Mouse (Mus musculus) ovary, postnatal 36 days (tissue): ENCODE measurements at regions not wholly inside any gene's neighbourhood (a gene's known extent, or its start where the extent isn't known, plus 50 kb on each side); places are given as distances from the start of the nearest gene placed in this dataset.

ENCODE experiments used
- DNase-seq: peaks from one replicate; pipeline ENCODE4 v3.0.0; 2022; ENCODE audit warnings: low spot score, mixed read lengths

DNA sequence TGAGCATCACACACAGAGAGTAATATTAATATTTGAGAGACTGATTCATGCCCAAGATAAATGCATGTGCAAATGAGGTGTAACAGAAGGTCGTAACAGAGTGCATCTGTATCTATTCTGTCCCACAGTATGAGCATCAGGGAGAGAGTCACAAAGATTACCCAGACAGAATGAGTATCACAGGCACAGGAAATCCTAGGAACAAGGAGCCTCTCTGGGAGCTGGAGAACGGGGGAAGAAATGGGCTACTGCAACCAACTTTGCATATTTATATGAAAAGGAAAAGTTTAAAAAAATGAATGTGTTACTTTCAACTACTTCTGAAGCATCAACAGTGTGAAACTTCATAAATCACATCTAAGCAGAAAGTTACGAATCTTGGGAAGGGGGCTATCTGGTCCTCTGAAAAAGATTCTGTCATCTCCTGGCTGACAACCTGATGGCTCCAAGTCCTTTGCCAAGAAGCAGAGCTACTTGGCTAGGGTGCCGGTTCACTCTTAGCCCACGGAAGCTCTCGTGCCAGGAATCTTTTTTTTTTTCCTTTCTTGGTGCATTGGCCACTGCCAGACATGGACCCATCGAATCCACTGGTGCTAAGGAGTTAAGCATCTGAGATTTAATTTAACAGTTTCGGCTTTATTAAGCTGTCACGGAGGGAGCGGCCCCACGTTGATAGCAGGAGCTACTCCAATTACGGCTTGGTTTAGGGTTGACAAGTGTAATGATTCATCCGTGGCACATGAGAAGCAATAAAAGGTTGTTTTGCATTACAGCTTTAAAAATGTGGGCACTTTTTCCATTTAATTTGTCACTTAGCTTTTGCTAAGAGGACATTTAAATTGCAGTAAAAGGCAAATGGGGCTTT is 277.6 kb upstream of the Smim15 start:
- DNase-seq = no peak

DNA sequence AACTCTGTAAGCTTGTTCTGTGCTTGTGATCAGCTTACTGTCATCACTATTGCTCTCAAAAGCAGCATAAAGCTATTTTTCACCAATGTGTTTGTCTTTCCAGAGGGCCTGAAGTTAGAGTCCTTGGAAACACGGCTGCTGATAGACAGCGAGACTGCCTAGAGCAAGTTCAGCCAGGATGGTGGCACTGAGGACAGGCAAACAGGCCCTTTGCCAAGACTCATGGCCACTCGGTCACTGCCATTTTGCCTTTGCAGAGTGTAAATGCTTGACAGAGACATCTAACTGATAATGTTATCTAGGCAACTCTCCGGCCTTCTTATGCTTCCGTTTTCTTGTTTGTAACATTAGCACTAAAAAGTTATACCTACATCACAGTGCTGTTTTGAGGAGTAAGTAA is 280.3 kb upstream of the Smim15 start:
- no peak for DNase-seq

DNA sequence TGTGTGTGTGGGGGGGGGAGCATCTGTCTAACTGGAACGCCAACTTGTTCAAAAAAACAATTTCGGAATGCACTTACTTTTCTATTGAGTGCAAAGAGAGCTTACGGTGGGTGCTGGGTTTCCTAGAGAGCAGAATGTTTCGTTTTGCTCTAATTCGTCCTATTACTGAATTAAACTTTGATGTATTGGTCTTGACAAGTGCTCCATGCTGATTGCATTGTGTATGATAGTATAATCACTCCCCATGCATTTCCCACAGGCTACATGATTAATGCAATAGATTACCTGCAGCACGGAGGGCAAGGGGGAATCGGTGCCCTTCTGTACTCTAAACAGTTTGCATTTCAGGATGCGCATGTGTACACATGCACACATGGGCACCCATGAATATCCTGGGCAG is 283.7 kb upstream of the Smim15 start:
- DNase-seq = no peak

DNA sequence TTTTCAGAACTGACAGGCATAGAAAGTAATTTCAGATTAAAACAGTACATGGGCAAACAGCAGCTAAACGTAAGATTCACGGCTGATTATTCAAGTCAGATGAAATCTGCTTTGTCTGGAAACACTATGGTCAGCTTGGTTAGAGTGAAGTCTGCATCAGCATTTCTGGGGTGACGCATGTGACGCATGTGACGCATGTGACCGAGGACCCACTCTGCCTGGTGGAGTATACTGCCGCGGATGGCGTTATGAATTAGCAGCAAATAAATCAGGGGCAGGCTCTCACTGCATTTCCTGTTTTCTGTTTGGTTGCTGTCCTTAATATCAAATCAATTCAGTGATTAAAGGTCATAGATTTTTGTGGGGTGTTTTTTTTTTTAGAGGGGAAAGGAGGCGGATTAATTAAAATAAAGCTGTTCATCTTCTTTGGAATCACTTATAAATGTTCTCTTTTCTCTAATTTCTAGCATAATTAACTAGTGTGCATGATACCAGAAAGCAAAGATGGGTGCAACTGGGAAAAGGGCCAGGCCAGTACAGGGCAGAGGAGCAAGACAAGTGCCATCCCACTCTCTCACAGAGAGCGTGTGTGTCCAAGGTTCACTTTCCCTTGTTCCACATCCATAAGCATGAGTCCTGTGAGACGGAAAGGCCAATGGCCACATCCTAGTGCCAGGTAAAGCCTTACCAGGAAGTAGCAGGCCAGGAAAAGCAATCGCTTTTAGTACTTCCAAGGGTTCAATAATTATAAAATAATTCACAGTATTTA is 285.7 kb upstream of the Smim15 start:
- DNase-seq = no peak

DNA sequence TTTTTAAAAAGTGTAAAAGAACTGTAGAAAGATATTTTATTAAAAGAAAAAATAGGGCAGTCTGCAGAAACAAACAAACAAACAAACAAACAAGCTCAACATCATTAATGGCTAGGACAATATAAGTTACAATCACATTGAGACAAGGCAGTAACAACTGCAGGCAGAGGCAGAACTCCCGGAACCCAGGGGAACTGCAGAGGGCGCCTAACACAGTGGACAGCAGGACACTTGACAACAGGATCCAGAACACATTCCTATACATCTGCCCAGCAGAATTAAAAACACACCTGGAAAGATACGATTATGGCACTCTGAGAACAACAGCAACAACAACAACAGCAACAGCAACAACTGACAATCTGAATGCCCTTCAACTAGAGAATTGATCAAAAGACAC is 291.5 kb upstream of the Smim15 start:
- DNase-seq = no peak

DNA sequence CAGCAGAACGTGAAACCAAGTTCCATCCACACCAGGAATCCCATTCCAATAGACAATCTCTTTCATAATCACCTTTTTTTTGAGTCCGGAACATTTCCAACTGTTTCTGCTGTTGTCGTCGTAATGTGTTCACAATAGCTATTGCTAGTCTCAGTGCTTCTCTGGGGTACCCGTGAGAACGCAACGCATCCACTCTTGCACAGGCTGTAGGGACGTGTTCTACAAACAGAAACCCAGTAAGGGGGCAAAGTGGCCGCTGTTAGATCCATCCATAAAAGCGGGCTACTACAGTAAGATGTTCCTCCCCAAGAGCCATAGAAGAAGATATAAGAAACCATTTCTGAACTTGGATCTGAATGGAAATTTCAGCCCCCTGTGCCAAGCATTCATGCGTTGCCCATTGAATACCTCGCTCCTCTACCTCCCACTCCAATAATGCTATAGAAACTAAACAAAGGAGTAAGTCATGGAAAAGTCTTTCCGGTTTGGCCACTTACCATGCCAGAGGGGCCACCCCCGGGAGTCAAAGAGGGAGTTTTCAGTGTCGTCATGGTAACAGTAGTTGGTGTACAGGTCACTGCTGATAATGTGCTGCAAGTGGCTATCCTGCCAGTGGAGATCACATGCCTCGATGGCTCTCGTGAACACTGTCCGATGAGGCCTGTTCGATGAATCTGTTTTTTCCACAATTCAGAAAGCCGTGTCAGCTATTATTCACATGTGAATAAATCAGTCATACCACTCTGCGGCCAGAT is 300.6 kb upstream of the Smim15 start:
- peak; percentile 18 for DNase-seq

DNA sequence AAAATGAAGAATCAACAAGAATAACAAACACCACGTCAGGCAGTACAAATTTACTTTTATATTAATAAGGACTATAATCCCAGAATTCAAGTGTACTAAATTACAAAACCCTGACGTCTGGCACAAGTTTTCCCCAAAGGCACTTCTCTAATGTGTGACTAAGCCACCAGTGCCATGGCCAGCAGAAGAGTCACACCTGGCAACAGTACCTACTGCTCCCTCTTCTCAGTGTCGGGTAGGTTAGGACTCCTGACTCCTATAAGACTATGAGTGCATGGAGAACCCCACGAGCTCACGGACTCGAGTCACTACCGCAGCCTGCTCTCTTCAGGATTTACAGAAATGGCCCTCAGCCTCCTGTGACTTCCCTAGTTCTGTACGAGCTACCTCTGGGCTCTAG is 307.7 kb upstream of the Smim15 start:
- no peak for DNase-seq

DNA sequence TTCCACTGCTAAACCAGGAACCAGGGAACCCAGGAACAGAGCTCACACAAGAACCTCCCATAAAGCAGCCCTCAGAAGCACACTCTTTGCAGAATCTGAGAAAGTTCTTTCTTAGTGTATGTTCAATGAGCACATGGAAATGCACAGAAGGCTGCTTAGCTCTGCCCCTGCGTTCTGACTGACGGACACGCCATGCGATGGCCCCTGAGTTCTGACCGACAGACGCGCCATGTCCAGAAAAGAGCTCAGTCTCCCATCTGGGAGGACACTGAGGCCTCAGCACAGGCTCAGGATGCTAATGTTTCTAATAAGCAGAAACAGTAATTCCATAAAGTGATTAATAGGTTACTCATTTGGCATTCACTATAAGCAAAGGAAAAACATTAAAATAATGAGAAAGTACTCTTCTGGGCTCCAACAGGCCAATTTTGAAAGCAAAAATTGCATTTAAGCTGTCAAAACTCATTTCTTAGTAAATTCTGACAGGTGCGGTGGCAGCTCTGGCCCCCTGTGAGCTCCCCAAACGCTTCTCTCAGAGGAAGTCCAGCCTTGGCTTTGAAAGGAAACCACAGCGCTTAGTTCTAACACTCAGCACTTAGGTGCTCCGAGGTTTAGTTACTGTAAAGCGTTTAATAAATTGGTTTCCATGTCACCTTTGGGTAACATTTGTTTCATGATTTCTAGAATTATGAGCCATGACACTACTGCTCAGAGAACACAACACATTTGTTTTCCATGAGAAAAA is 309.9 kb upstream of the Smim15 start:
- DNase-seq = no peak

DNA sequence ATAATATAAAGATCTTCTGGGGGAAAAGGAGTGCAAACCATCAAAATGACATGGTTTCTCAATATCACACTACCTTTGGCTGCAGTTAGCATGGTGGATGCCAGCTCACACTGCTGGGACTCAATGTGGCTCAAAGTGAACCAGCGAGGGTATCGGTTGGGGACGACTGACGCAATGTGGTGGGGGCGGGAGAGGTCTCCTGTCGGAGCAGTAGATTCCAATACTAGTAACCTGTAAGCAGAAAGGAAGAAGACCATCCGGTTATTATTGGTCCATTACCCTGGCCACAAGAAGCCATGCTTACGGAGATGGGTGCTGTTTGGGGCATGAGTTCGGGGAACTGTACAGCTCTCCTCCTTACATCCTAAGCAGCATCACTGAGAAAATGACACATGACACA is 313.3 kb upstream of the Smim15 start:
- no peak for DNase-seq

DNA sequence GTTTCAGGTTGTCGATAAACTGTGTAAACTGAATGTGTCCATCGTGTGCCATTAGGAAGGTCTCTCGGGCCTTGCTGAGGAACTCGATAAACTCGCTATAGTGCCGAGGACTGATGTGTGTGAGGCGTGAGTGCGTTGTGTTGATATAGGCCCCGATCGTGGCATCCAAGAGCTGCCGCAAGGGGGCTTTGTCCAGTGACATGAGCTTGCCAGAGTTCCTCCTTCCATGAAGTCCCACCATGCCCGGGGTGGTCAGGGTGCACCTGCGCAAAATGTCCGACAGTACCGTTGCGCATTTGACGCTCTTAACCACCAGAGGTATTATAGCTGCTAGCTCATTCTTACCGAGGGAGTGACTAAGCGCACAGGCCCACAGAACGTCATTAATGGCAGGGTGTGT is 317.8 kb upstream of the Smim15 start:
- no peak for DNase-seq

DNA sequence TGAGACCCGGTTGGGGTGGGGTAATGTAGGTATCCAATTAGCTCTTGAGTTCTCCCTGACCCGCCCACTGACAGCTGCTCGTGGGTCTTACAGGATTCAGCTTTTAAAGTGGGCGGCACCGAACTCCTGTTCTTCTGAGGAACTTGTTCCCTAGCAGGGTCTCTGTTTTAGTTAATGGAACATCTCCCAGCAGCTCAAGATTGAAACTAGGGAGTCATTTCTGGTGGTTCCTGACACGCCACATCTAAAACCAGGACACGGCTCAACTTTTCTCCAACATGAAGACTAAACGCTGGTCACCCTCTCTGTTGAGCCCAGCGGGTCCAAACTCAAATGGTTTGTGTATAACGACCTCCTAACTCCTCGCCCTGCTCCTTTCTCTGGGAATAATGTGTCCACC is 322.3 kb upstream of the Smim15 start:
- DNase-seq = no peak

DNA sequence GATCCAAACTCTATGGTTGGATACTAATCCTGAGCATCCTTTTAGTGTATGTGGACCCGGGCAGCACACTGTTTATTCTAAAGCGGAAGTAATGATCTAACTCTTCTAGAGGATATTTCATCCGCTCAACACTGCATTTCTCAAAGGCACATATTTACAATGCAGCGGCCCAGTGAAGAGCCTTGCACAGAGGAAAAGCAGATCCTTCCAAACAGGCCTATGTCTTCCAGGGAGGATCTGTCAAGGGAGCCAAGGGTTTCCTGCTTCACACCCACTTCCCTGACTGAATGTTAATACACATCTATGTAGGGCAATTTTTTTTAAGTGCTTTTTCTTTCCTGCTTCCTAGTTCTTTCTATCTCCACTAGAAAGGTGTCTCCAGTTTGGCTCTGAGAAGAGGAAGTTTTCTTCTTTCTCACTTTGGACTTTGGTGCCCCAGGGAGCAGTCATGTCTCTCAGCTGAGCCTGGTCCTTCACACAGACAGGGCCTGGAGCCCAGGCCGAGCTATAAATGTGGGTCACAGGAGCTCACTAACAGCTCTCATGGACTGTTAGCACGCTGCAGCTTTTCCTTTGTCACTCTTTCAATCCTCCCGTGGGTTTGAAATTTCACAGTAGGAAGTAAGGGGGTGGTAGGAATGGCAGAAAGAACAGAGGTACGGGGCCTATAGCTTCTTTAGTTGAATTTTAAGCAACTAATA is 323.2 kb upstream of the Smim15 start:
- DNase-seq = no peak

DNA sequence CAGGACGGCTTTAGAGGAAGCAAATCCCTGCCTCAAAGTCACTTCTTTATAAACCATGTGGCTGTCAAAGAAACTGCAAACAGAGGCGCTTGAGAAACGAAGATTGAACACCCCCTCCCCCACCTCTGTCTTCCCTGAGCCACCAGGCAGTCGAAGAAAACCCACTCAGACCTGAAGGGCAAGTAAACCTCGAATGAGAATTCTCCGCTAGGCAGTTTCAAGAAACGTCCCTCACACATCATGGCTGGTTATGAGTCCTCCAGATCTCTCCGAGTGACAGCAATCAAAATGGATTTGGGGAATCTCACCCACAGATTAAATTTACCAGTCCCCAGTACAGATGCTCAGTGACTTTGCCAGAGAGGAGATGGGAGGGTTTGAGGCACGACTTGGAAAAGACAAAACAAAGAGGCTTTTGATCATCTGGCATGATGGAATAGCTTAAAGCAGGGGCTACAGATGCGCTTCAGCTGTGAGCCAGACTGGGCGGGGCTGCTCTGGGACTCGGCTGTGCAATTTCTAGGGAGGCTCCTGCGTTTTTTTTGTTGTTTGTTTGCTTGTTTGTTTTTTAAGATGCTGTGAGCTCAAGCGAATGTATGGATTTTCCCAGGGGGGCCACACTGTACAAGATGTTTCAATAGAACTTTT is 325.1 kb upstream of the Smim15 start:
- DNase-seq = no peak

DNA sequence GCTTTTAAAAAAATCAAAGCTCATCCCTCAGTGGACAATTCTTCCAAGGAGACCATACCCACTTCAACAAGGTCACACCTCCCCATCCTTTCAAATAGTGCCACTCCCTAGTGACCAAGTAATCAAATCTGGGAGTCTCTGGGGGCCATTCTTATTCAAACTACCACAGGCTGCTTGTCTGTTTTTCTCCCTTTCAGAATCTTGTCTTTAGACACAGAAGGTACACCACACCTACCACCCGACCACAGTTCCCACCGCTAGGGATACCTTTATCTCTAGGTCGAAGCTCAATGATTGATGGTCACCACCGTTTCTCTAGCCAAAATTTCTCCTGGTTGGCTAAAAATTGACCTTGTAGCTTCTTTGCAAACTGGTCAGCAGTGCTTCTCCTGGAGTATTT is 328.6 kb upstream of the Smim15 start:
- no peak for DNase-seq

DNA sequence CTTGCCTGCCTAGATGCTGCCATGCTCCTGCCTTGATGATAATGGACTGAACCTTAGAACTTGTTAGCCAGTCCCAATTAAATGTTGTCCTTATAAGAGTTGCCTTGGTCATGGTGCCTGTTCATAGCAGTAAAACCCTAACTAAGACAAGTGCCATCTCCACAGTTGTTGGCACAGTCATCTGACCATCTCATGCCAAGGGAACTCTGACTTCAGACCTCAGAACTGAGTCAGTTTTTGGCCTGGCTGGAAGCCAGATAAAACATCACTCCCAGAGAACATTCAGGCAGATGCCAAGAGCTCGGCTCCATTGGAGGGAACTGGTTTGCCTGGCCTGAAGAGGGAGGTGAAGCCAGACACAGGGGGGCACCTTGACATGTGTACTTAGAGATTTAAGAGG is 330.2 kb upstream of the Smim15 start:
- no peak for DNase-seq

DNA sequence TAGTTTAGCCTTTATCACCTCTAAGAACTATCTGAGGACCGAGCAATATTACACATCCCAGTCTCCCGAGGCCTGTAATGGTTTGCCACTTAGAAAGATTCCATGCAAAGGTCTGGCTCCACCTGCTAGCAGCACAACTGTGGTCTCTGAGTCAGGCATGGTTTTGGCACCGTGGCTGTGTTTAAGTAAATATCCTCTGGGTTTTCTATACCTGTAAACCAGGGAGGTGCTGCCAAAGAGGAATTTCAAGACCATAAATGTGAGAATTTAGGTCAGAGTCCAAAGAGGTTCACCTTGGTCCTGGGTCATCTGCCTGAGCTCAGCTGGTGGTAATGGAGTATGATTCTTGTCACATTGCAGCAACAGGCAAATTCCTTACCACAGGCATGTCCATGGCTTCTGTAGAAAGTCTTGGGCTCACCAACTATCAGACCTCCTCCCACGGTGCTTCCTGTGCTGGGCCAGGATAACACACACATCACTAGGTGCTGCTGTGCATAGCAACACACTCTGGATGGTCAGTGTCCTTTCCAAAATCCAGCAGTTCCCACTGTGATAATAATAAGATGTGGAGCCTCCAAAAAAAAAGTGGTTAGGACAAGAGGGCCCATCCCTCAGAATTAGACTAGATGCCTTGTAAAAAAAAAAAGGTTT is 332.8 kb upstream of the Smim15 start:
- DNase-seq = no peak

DNA sequence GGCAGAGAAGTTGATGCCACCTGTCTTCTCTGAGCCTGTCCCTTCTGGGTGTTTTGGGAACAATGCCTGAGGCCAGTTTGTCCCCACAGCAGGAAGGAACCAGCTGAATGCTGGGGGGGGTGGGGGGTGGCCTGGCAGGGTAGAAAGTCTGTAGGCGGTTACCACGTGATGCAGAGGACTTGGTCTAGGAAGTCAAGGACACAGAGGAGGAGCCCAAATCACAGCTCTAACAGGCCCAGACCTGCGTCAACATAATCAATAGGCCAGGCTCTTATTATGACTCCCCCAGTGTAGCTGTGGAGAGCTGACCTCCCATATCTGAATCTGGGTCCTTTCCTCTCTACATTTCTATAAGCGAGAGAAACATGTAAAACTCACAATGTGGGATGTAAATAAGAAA is 333.9 kb upstream of the Smim15 start:
- DNase-seq = no peak

DNA sequence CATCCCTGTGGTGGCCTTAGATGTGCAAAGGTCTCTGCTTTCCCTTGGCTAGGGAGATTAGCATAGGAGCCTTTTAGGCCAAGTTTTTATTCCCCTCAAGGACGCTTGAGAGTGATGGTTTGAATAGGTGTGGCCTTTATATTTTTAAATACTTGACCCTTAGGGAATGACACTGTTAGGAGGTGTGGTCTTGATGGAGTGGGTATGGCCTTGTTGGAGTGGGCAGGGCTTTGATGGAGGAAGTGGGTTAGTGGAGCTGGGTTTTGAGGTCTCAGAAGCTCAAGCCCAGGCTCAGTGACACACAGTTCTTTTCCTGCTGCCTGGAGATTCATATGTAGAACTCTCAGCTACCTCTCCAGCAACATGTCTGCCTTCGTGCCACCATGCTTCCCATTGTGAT is 334.4 kb upstream of the Smim15 start:
- DNase-seq = no peak

DNA sequence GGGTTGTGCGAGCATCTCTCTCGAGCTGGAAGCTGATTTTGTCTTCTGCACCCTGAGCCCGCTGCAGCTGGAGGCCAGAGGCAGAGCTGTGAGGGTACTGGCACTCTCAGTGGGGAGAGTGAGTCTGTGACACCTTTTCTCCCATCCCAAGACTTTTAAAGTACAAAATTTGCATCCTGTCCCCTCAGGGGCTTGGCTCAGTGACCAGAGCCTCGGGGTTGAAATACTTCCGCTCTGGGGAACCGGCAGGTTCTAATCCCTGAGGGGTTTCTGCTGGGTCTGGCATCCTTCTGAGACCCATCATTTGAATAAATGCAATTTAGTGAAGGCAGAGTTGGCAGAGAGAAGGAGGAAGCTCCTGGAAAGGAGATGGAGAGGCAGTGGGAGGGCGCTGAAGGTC is 340.5 kb upstream of the Smim15 start:
- no peak for DNase-seq
